Mouse (Mus musculus): Measurements from ENCODE around the gene Ndufa5. TPM values are rescaled to one million over a fixed set of nuclear protein-coding genes. Genes with fewer than 3 reads are reported as not detected.

Gene Ndufa5
- polyA plus RNA-seq, 1 experiment from 2014 or later: 300 TPM

GRCm38 (mm10) chr6:24564886-24565285 lies 37.1 kb upstream of the Ndufa5 start:
- TF ChIP-seq CTCF (IDR thresholded peaks at IDR 0.05; ENCODE audit: low read depth): no peak
- WGBS: 90% methylated on average over 1 of the region's 1 CpGs
- H3K27ac ChIP-seq (ENCODE audit: low read depth): no peak overlapping the region
- H3K4me3 ChIP-seq (ENCODE audit: low read depth, low read length): no peak overlapping the region
- no peaks in the 10 kb centered on the region for H3K4me1 ChIP-seq (ENCODE audit: insufficient read depth)
- DNase-seq (no peak), ATAC-seq (ENCODE audit: insufficient read depth) (no peak)
- H3K9ac ChIP-seq: no peak overlapping the region
- H3K4me2 ChIP-seq: no peak overlapping the region
- no peaks in the 10 kb centered on the region for H3K36me3 ChIP-seq (ENCODE audit: insufficient read depth)
- no peaks in the 10 kb centered on the region for H3K9me3 ChIP-seq (ENCODE audit: low read depth, low read length)
- H3K27me3 ChIP-seq (ENCODE audit: insufficient read depth, low read length): no peaks in the 10 kb centered on the region

DNA sequence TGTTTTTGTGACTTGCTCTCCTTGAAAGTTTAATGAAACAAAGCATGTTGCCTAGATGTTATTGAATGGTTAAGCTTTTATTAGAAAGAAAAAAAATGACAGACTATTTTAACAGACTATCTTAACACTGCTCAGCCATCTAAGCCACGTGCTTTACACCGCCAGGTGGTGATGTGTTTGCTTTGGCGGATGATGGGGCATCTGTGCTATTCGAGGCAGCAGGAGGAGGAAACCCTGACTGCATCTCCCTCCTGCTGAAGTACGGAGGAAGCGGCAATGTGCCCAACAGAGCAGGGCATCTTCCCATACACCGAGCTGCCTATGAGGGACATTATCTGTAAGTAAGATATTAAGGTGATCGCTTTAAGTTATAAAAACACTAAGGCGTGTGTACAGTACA lies 36.3 kb upstream of the Ndufa5 start:
- ATAC-seq (ENCODE audit: insufficient read depth): no peak
- no peaks in the 10 kb centered on the region for H3K27me3 ChIP-seq (ENCODE audit: insufficient read depth, low read length)
- no peaks in the 10 kb centered on the region for H3K36me3 ChIP-seq (ENCODE audit: insufficient read depth)
- H3K4me2 ChIP-seq: no peak overlapping the region
- H3K9ac ChIP-seq: no peak overlapping the region
- DNase-seq: no peak
- H3K4me3 ChIP-seq (ENCODE audit: low read depth, low read length): no peak overlapping the region
- H3K4me1 ChIP-seq (ENCODE audit: insufficient read depth): no peaks in the 10 kb centered on the region
- no peak for TF ChIP-seq CTCF (IDR thresholded peaks at IDR 0.05; ENCODE audit: low read depth)
- no peaks in the 10 kb centered on the region for H3K9me3 ChIP-seq (ENCODE audit: low read depth, low read length)
- 60% methylated on average over 9 of the region's 9 CpGs for WGBS
- no peak overlapping the region for H3K27ac ChIP-seq (ENCODE audit: low read depth)

- TF ChIP-seq CTCF (IDR thresholded peaks at IDR 0.05; ENCODE audit: low read depth): no peak
- no peak overlapping the region for H3K4me3 ChIP-seq (ENCODE audit: low read depth, low read length)
- no peak overlapping the region for H3K9ac ChIP-seq
- H3K27me3 ChIP-seq (ENCODE audit: insufficient read depth, low read length): no peaks in the 10 kb centered on the region
- ATAC-seq (ENCODE audit: insufficient read depth) (no peak), DNase-seq (no peak)
- no peak overlapping the region for H3K27ac ChIP-seq (ENCODE audit: low read depth)
- 78% methylated on average over 2 of the region's 2 CpGs for WGBS
- H3K4me2 ChIP-seq: no peak overlapping the region
- no peaks in the 10 kb centered on the region for H3K36me3 ChIP-seq (ENCODE audit: insufficient read depth)
- peaks cover 6% of the 10 kb centered on the region; the same call in 1 of the 2 replicates for H3K4me1 ChIP-seq (ENCODE audit: insufficient read depth)
- H3K9me3 ChIP-seq (ENCODE audit: low read depth, low read length): no peaks in the 10 kb centered on the region
Observed at GRCm38 (mm10) chr6:24555488-24555887, 27.7 kb upstream of the Ndufa5 start.

- DNase-seq: peak; percentile 37
- Histone ChIP-seq H3K36me3 (ENCODE audit: insufficient read depth) (no peaks in the 10 kb centered on the region), H3K9ac (no peak overlapping the region), H3K4me2 (peak overlapping the region; percentile 28), H3K4me1 (ENCODE audit: insufficient read depth) (peaks cover 6% of the 10 kb centered on the region; the same call in 1 of the 2 replicates), H3K9me3 (ENCODE audit: low read depth, low read length) (no peaks in the 10 kb centered on the region), H3K4me3 (ENCODE audit: low read depth, low read length) (no peak overlapping the region), H3K27me3 (ENCODE audit: insufficient read depth, low read length) (no peaks in the 10 kb centered on the region), H3K27ac (ENCODE audit: low read depth) (peak overlapping the region; percentile 65)
- WGBS: 46% methylated on average over 11 of the region's 11 CpGs
- peak; percentile 69 for ATAC-seq (ENCODE audit: insufficient read depth)
- TF ChIP-seq CTCF (IDR thresholded peaks at IDR 0.05; ENCODE audit: low read depth): no peak
Observed at GRCm38 (mm10) chr6:24554427-24555086, 26.7 kb upstream of the Ndufa5 start.

DNA sequence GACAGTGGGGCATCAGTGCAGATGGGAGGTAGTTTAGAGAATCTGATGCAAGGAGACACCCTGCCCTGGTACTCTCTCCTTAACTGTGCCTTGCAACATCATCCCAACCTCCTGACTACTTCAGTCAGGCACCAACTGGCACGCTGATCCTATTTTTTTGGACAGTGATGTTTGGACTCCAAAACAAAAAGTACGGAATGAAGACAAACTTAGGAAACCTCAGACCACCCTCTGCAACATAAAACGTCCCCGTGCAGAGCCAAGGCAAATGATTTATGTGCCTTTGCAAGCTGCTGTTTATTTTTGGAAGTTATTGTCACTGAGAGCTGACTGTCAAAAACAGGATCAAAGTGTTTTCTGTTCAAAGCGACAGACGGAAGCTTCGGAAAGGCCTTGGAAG lies 24.2 kb upstream of the Ndufa5 start:
- DNase-seq: peak; percentile 45
- Histone ChIP-seq H3K27me3 (ENCODE audit: insufficient read depth, low read length) (no peaks in the 10 kb centered on the region), H3K9me3 (ENCODE audit: low read depth, low read length) (no peaks in the 10 kb centered on the region), H3K4me2 (no peak overlapping the region), H3K4me1 (ENCODE audit: insufficient read depth) (peaks cover 6% of the 10 kb centered on the region; the same call in 1 of the 2 replicates), H3K36me3 (ENCODE audit: insufficient read depth) (no peaks in the 10 kb centered on the region), H3K4me3 (ENCODE audit: low read depth, low read length) (no peak overlapping the region), H3K27ac (ENCODE audit: low read depth) (no peak overlapping the region), H3K9ac (no peak overlapping the region)
- 20% methylated on average over 7 of the region's 7 CpGs for WGBS
- no peak for TF ChIP-seq CTCF (IDR thresholded peaks at IDR 0.05; ENCODE audit: low read depth)
- ATAC-seq (ENCODE audit: insufficient read depth): no peak

DNA sequence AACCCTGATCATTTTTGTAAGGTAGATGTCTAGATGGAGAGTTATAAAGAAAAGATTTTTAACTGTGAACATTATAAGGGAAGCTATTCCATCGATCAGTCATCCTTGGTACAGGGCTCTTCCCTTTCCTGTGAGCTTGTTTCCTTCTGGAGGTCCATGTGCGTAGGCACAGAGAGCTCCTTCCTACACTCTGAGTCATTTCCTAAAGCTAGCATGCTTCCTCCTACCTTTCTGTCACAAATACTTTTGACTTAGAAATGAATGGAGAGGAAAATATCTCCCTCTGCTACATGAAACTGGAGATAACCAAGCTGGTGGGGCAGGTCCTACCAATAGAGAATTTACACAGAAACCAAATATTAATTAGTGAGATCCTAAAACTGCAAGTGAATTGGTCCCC lies 22.0 kb upstream of the Ndufa5 start:
- no peak overlapping the region for H3K9ac ChIP-seq
- ATAC-seq (ENCODE audit: insufficient read depth): no peak
- no peaks in the 10 kb centered on the region for H3K36me3 ChIP-seq (ENCODE audit: insufficient read depth)
- DNase-seq: no peak
- no peaks in the 10 kb centered on the region for H3K27me3 ChIP-seq (ENCODE audit: insufficient read depth, low read length)
- TF ChIP-seq CTCF (IDR thresholded peaks at IDR 0.05; ENCODE audit: low read depth): no peak
- no peaks in the 10 kb centered on the region for H3K9me3 ChIP-seq (ENCODE audit: low read depth, low read length)
- H3K27ac ChIP-seq (ENCODE audit: low read depth): no peak overlapping the region
- H3K4me3 ChIP-seq (ENCODE audit: low read depth, low read length): no peak overlapping the region
- no peak overlapping the region for H3K4me2 ChIP-seq
- H3K4me1 ChIP-seq (ENCODE audit: insufficient read depth): peaks cover 6% of the 10 kb centered on the region; the same call in 1 of the 2 replicates
- 75% methylated on average over 2 of the region's 2 CpGs for WGBS

GRCm38 (mm10) chr6:24546716-24547420 lies 19.1 kb upstream of the Ndufa5 start:
- Histone ChIP-seq H3K4me3 (ENCODE audit: low read depth, low read length) (no peak overlapping the region), H3K9ac (no peak overlapping the region), H3K27me3 (ENCODE audit: insufficient read depth, low read length) (no peaks in the 10 kb centered on the region), H3K4me2 (no peak overlapping the region), H3K36me3 (ENCODE audit: insufficient read depth) (no peaks in the 10 kb centered on the region), H3K4me1 (ENCODE audit: insufficient read depth) (0 out of 2 replicates have a peak, but pooled peaks cover 6% of the 10 kb centered on the region), H3K9me3 (ENCODE audit: low read depth, low read length) (no peaks in the 10 kb centered on the region), H3K27ac (ENCODE audit: low read depth) (no peak overlapping the region)
- DNase-seq (peak; percentile 10), ATAC-seq (ENCODE audit: insufficient read depth) (peak; percentile 68)
- TF ChIP-seq CTCF (IDR thresholded peaks at IDR 0.05; ENCODE audit: low read depth): no peak
- WGBS: 36% methylated on average over 1 of the region's 1 CpGs
